Mouse (Mus musculus) right cerebral cortex, adult 2 months (tissue): ENCODE results near the gene Anapc2.

Experiments used
- DNase-seq, 2 experiments: peaks; one replicate each; pipeline ENCODE4 v3.0.0; 2021 to 2022; ENCODE audit warnings: low spot score in 2 of 2

The Anapc2 gene

GRCm38 (mm10) chr2:25271827-25272511 is at the start of gene Anapc2, which contains the start of gene Ssna1:
Anapc2 (plus strand) TSS chr2:25272478.
Ssna1 (minus strand) TSS chr2:25272438.
- DNase-seq: peak; percentile 98 to 99

- peak; percentile 73 to 75 for DNase-seq
Observed at GRCm38 (mm10) chr2:25223681-25224491, 48.4 kb upstream of the Anapc2 start.

DNA sequence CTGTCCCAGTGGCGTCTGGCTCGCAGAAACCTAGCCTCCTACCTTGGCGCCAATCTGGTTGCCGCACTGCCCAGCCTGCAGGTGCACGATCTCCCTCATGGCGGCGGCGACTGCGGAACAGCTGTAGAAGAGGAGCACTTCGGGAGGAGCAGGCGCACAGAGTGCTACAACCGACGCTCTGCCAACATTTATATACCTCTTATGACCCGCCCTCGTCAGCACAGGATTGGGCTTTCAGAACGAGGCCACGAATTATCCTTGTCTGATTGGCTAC is 47.8 kb upstream of the Anapc2 start, which contains the start of gene Tubb4b:
Gene Tubb4b (minus strand): TSS at position 211 of the 274 bp plus-strand sequence.
- DNase-seq: no peak

GRCm38 (mm10) chr2:25224766-25225752 is 47.2 kb upstream of the Anapc2 start:
- DNase-seq: peak; percentile 99

DNA sequence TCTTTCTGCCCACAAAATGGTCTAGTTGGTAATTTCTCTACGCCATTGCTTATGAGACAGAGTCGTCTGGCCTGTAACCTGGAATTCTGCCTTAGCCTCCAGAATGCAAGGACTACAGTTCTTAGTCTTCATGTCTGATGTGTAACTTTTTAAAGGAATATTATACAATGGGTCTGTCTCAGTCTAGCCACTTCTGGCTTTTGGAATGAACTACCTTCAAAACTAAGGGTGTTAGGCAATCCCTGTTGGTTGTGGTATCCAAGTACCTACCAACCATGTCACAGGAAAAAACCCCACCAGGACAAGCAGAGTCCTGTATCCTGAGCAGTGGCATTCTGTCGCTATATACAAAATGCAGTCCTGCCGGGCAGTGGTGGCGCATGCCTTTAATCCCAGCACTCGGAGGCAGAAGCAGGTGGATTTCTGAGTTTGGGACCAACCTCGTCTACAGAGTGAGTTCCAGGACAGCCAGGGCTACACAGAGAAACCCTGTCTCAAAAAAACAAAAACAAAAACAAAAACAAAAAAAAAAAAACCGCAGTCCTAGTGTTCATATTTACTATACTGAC is 46.4 kb upstream of the Anapc2 start:
- no peak for DNase-seq

DNA sequence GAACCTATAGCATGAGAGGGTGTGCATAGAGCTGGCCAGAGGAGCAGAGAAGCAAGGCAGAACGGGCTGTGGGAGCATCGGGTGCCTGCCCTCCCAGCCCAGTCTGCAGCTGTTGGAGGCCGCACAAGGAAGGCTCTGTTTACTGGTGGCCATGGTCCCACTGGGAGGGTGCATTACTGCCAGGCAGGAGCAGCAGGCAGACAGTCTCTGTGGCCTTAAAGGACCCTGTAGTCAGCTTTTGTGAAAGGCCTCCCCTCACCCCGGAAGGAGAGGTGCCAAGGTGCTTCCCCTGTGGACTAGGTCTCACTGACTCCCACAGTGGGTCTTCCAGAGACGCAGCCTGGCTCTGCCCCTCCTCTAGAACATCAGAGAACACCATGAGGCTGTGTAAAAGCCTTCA is 45.4 kb upstream of the Anapc2 start:
- peak; percentile 31 to 44 for DNase-seq

GRCm38 (mm10) chr2:25227406-25227805 is 44.9 kb upstream of the Anapc2 start:
- no peak for DNase-seq

GRCm38 (mm10) chr2:25228431-25228889 is 43.8 kb upstream of the Anapc2 start:
- peak; percentile 81 to 86 for DNase-seq

DNA sequence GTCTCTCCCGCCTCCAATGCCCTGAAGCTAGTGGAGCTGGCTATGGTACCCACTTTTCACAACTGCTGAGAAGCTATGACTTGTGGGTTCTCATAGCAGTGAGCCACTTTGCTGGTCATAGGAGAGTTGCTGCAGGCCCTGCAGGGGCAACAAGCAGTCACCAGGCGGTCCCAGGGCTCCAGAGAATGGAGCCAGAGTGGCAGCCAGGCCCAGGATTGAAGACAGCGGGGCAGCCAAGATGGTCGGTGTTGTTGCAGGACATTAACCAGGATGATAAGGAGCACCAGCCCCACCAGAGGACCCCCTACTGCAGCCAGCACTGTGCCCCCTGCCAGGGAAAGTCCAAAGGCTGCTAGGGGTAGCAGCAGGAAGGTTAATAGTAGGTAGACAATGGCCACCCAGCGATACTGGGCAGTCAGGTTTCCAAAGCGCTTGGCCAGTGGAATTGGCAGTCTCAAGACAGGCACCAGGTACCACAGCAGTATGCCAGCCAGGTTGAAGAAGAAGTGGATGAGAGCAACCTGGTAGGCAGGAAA is 43.2 kb upstream of the Anapc2 start:
- no peak for DNase-seq

GRCm38 (mm10) chr2:25229582-25229981 is 42.7 kb upstream of the Anapc2 start:
- no peak for DNase-seq

DNA sequence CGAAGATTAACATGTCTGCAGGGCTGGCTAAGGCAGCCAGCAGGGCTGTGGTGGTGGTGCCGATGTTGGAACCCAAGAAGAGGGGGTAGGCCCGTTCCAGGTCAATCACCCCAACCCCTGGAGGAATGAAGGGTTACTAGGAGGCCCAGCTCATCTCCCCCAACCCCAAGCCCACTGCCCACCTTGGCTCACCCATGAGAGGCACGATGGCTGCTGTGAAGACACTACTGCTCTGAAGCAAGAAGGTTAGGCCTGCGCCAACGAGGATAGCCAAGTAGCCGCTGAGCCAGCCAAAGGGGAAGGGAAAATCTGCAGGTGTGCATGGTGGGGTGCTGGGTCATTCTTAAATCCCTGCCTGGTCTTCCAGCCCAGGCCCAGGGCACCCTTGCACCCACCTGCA is 41.7 kb upstream of the Anapc2 start:
- DNase-seq: no peak

GRCm38 (mm10) chr2:25231038-25231437 is 41.2 kb upstream of the Anapc2 start:
- no peak for DNase-seq

GRCm38 (mm10) chr2:25233421-25233820 is 38.9 kb upstream of the Anapc2 start:
- DNase-seq: no peak

DNA sequence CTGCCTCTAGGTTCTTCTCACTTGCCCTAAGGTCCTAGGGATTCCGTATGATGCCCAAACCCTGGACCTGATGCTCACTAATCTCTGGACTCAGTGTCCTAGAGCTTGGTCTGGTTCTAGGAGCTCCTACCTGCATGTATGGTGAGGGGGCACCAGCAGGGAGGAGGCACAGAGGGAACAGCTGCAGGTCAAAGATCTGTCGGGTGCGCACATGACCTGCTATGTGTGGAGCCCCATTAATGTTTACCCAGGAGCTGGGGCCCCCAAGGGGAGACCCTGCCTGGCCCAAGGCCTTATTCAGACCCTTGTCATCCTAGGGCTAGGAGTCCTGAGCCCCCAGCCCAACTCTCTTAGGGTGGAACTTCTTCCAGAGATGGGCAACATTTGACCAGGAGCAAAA is 38.2 kb upstream of the Anapc2 start, which contains the start of gene Slc34a3:
Gene Slc34a3 (minus strand): TSS at position 315 of the 400 bp plus-strand sequence.
- DNase-seq: no peak

- no peak for DNase-seq
Observed at GRCm38 (mm10) chr2:25234551-25235220, 37.6 kb upstream of the Anapc2 start.

GRCm38 (mm10) chr2:25236614-25237013 is 35.7 kb upstream of the Anapc2 start, which contains the start of gene Rnf224:
Rnf224 (minus strand) TSS chr2:25236787.
- DNase-seq: no peak

DNA sequence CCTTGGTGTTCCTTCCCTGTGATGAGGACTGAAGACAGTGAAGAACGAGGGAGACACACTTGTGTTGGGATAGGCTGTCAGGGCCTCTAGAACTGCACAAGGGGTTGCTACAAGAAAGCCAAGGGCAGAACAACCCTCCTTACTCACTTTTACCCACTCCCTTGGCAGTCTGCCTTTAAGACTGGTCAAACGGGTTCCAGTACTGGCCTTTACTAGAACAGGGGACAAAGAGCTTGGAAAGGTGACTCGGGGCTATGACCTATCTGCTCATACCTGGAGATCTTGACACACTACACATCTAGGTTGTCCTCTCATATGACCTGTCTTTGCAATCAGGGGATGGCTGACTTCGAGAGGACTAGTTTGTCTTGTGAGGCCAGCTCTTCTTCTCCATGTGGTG is 34.8 kb upstream of the Anapc2 start:
- no peak for DNase-seq

DNA sequence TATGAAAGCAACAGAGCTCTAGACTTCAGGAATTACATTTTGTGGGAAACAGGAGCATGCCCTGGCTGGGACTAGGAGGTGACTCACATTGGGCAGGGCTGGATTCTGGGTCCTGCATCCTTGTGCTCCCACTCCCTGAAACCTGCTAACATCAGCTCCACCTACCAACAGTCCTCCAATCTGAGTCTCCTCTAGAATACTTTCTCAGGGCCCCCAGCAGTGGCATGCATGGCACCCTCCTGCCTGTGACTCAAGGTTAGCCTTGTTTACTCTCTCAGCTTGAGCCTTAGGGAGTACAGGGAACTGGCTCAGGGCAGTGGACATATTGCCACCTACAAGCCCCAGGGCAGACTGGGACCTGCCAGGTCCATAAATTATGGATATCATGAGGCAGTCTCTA is 34.2 kb upstream of the Anapc2 start:
- DNase-seq: no peak

GRCm38 (mm10) chr2:25239766-25240165 is 32.5 kb upstream of the Anapc2 start:
- DNase-seq: no peak

DNA sequence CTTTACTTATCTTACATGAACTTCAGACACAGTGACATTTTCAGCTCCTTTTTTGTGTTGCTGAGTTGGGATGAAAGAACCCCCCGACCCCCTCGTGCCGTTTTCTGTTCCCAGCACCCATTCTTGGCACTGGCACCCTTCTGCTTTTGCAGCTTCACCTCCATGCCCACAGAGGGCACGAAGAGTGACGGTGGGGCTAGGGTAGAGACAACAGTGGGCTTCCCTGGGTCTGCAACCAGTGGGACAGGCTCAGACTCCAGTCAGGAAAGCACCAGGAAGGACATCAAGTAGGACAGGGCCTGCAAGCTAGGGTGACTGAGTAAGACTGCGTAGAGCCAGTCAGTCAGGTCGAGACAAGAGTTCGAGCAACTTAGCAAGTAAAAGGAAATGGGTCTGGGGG is 32.0 kb upstream of the Anapc2 start:
- no peak for DNase-seq
